Mouse (Mus musculus): ENCODE data around the gene Gm40193.

DNA sequence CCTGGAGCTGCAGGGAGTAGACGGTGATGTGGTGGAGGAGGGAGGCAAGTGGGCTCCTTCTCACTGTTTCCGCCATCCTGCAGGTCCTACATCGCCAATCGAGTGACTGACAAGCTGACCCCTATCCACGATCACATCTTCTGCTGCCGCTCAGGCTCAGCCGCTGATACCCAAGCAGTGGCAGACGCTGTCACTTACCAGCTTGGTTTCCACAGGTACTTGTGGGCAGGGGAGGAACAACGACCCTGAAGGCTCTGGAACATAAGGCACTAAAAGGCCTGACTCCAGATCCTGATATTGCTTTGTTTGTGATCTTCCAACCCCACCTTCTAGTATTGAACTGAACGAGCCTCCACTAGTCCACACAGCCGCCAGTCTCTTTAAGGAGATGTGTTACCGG lies 6.5 kb downstream of the Gm40193 start:
- TF ChIP-seq CTCF (IDR thresholded peaks at IDR 0.05; ENCODE audit: low read depth, low read length) = no peak
- no peak for TF ChIP-seq EP300 (IDR thresholded peaks at IDR 0.05; ENCODE audit: insufficient read depth, low read depth, low read length)
- TF ChIP-seq POLR2A (IDR thresholded peaks at IDR 0.05; ENCODE audit: insufficient read depth, low read length) = no peak
